Mouse (Mus musculus): ENCODE measurements around the gene Gm28363. TPM values are rescaled to one million over a fixed set of nuclear protein-coding genes. Genes with fewer than 3 reads are reported as not detected.
"Not testable (repeated sequence)": the region's sequence is repeated elsewhere in the genome, so short reads cannot be mapped to it uniquely, and the experiment has no call there.

The Gm28363 gene
- total RNA-seq (2015; ENCODE audit: low replicate concordance): not detected in 2 replicates
- not detected in 2 replicates for total RNA-seq (2017; ENCODE audit: low replicate concordance)

- ATAC-seq (replicated peaks; ENCODE audit: low FRiP score, poor library complexity, severe bottlenecking): not testable (repeated sequence)
Measured at GRCm38 (mm10) chr1:117696831-117697230, at the start of gene Gm28363. Gm28363 (plus strand) TSS chr1:117697131.

- not testable (repeated sequence) for ATAC-seq (replicated peaks; ENCODE audit: low FRiP score, poor library complexity, severe bottlenecking)
Measured at GRCm38 (mm10) chr1:117650236-117650635, 46.7 kb upstream of the Gm28363 start.

Other genes with a start within 250 kb of the Gm28363 start
- not detected in 2 replicates for gene B020011L13Rik, start 84.0 kb downstream of the Gm28363 start, total RNA-seq (2015; ENCODE audit: low replicate concordance)
- not detected in 2 replicates for gene B020011L13Rik, start 84.0 kb downstream of the Gm28363 start, total RNA-seq (2017; ENCODE audit: low replicate concordance)
- not detected in 2 replicates for gene Gm28360, start 132.9 kb downstream of the Gm28363 start, total RNA-seq (2015; ENCODE audit: low replicate concordance)
- not detected in 2 replicates for gene Gm28360, start 132.9 kb downstream of the Gm28363 start, total RNA-seq (2017; ENCODE audit: low replicate concordance)
- not detected in 2 replicates for gene Gm28168, start 230.9 kb downstream of the Gm28363 start, total RNA-seq (2015; ENCODE audit: low replicate concordance)
- not detected in 2 replicates for gene Gm28168, start 230.9 kb downstream of the Gm28363 start, total RNA-seq (2017; ENCODE audit: low replicate concordance)

Measured in erythroblast, adult 5-6 weeks (primary cell).